Mouse (Mus musculus) liver, embryonic 14.5 days (tissue): Measurements from ENCODE around the gene Plekhs1.

Source experiments
- CTCF ChIP-seq: IDR thresholded peaks from 2 replicates; pipeline ENCODE4 v1.5.1; 2016; ENCODE audit warnings: antibody characterized with exemption, low read depth, control low read depth
- EP300 ChIP-seq: IDR thresholded peaks from 2 replicates; pipeline ENCODE4 v1.6.1; 2016; ENCODE audit warnings: antibody characterized with exemption, low read depth

- TF ChIP-seq EP300 = no peak
- TF ChIP-seq CTCF = no peak
These were observed 27.9 kb upstream of the Plekhs1 start for GRCm38 (mm10) chr19:56433581-56433980.
